Mouse (Mus musculus): ENCODE results near the gene Alkbh7. TPM values are rescaled to one million over a fixed set of nuclear protein-coding genes. Genes with fewer than 3 reads are reported as not detected.

Gene Alkbh7
- total RNA-seq, 2 experiments from 2014 or later = 63.6 to 68.9 TPM

GRCm38 (mm10) chr17:57030931-57031660 lies 34.0 kb downstream of the Alkbh7 start, which contains the start of gene Khsrp:
Khsrp (minus strand) TSS chr17:57031522.
- DNase-seq = peak; percentile 67

DNA sequence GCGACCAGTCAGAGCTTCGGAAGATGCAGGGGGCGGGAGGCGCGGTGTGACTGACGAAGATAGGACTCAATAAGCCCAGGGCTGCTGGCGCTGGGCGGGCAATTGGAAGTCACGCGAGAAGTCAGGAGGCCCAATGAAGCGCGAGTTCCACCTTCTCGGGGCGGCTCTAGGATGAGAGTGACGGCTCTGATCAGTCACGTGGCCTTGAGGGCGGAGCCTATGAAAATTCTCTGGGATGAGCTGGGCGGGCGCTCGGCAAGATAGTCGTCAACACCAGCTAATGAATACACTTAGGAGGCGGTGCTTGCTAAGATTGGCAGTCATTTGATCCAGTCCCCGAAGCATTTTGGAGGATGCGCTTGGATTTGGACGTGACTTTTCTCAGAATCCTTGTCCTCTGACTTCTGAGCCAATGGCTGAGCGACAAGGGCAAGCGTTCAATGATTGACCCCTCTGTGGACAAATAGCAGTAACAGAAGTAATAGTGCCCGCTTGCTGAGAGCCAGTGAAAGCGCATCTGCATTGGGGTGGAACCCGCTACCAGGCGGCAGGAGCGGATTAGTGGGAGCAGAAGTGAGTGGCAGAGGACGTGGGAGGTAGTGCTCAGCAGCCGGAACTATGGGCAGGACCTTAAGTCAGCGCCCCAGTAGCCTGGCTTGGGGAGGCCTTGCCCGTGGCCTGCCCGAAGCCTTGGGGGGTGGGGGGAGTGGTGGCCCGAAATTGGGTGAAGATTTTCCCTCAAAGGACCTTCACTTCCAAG lies 34.7 kb downstream of the Alkbh7 start:
- DNase-seq = peak; percentile 98

DNA sequence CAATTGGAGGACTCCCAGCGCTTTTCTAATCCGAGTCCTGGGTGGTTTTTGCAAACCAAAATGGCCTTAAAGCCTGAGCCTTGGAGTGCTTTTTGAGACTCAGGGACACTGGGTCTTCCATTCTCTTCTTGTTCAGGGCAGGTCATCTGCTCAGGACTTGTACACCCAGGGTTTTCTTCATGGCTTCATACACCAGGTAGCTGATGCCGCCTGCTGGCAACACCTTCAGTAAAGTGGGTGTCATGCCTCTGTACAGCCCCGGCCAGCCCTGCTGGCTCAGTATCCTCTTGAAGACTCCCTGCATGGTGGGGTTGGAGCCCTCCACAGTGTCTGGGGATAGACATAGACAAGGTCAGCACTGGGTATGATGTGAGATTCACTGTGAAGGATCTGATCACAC lies 35.7 kb downstream of the Alkbh7 start:
- no peak for DNase-seq

- DNase-seq = no peak
Observed at GRCm38 (mm10) chr17:57038978-57039377, 41.8 kb downstream of the Alkbh7 start.

DNA sequence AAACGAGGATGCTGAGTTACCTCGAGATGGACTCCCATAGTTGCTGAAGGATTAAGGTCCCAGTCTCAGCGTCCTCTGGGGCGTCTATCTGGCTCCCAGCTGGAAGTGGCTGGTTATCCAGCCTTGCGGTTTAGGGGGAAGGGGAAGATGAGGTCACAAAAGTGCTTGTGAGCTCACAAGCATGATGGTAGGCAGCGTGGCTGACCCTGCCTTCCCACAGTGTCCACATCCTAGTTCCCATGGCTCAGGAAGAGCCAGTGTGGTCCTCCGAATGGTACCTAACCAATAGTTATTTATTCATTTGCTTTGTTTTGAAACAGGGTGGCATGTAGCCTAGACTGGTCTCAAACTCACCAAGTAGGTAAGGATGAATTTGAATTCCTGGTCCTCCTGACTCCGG lies 44.4 kb downstream of the Alkbh7 start, which contains the start of gene Slc25a41:
Gene Slc25a41 (minus strand): TSS at position 101 of the 400 bp plus-strand sequence.
- DNase-seq = no peak

GRCm38 (mm10) chr17:57047406-57047805 lies 50.3 kb downstream of the Alkbh7 start:
- no peak for DNase-seq

GRCm38 (mm10) chr17:57048816-57049215 lies 51.7 kb downstream of the Alkbh7 start:
- DNase-seq = no peak

Other genes starting within 250 kb of the Alkbh7 start
- 1 to 10 TPM; 5.9 to 6.3 TPM for gene Nrtn, start 239.8 kb upstream of the Alkbh7 start, total RNA-seq (2021)
- gene Dus3l, start 232.6 kb upstream of the Alkbh7 start, total RNA-seq (2021) = 10 to 100 TPM; 27.6 to 34.5 TPM
- under 1 TPM; 0.27 to 0.42 TPM for gene Prr22, start 227.1 kb upstream of the Alkbh7 start, total RNA-seq (2021)
- gene Rfx2, start 166.3 kb upstream of the Alkbh7 start, total RNA-seq (2021) = 1 to 10 TPM; 5.5 to 5.7 TPM
- under 1 TPM in 1 of 2 experiments, not detected in 1; 0.12 TPM for gene Acsbg2, start 122.9 kb upstream of the Alkbh7 start, total RNA-seq (2021)
- gene 1700061G19Rik, start 121.9 kb upstream of the Alkbh7 start, total RNA-seq (2021) = 1 to 10 TPM; 1.2 to 2.6 TPM
- gene Mllt1, start 61.9 kb upstream of the Alkbh7 start, total RNA-seq (2021) = 10 to 100 TPM; 27.9 to 33.6 TPM
- gene Acer1, start 15.2 kb upstream of the Alkbh7 start, total RNA-seq (2021) = not detected
- gene Clpp, start 7.0 kb upstream of the Alkbh7 start, total RNA-seq (2021) = 10 to 100 TPM; 95.9 TPM
- gene Pspn, start 2.7 kb downstream of the Alkbh7 start, total RNA-seq (2021) = under 1 TPM; 0.87 to 0.97 TPM
- gene Gtf2f1, start 13.9 kb downstream of the Alkbh7 start, total RNA-seq (2021) = 10 to 100 TPM; 43.0 to 44.8 TPM
- gene Gm17949, start 14.1 kb downstream of the Alkbh7 start, total RNA-seq (2021) = under 1 TPM; 0.21 to 0.33 TPM
- 10 to 100 TPM; 90.4 to 99.1 TPM for gene Khsrp, start 34.2 kb downstream of the Alkbh7 start, total RNA-seq (2021)
- gene Slc25a41, start 44.3 kb downstream of the Alkbh7 start, total RNA-seq (2021) = not detected
- gene Crb3, start 61.8 kb downstream of the Alkbh7 start, total RNA-seq (2021) = 1 to 10 TPM; 2.0 to 3.9 TPM
- gene Slc25a23, start 62.5 kb downstream of the Alkbh7 start, total RNA-seq (2021) = 100 to 1,000 TPM; 119 to 122 TPM
- gene Dennd1c, start 81.2 kb downstream of the Alkbh7 start, total RNA-seq (2021) = 1 to 10 TPM; 3.4 TPM
- gene Tubb4a, start 90.4 kb downstream of the Alkbh7 start, total RNA-seq (2021) = 10 to 100 TPM; 10.9 to 20.6 TPM
- under 1 TPM; 0.30 to 0.48 TPM for gene Tnfsf9, start 108.0 kb downstream of the Alkbh7 start, total RNA-seq (2021)
- not detected for gene Cd70, start 152.4 kb downstream of the Alkbh7 start, total RNA-seq (2021)
- gene Tnfsf14, start 196.8 kb downstream of the Alkbh7 start, total RNA-seq (2021) = under 1 TPM; 0.30 to 0.33 TPM
- gene C3, start 230.8 kb downstream of the Alkbh7 start, total RNA-seq (2021) = 100 to 1,000 TPM; 426 to 804 TPM

Data from adrenal gland, postnatal 10 days (tissue).